Mouse (Mus musculus) liver, embryonic 14.5 days (tissue): ENCODE data around the gene Crebrf. TPM values are rescaled to one million over a fixed set of nuclear protein-coding genes. Genes with fewer than 3 reads are reported as not detected.

ENCODE experiments used
- ATAC-seq: fragments of 200-750 bp; cut with Nextera tagmentation; 2 replicates; pipeline ENCODE4 v1.8.0; 2017; ENCODE audit warnings: moderate number of reproducible peaks, mild to moderate bottlenecking, moderate library complexity; ENCODE audit not compliant: insufficient read depth
- DNase-seq, 3 experiments: peaks; one replicate each; pipeline ENCODE4 v3.0.0-alpha.2; 2012 to 2013; ENCODE audit warnings: low read depth in 3 of 3, low spot score in 3 of 3
- H3K27ac ChIP-seq: fragments of 300-500 bp; sonication (generic); 2 replicates; pipeline ENCODE4 v1.5.1; 2014; ENCODE audit warnings: moderate library complexity, mild to moderate bottlenecking, control low read depth, inconsistent platforms
- H3K27me3 ChIP-seq: fragments of 300-500 bp; sonication (generic); 2 replicates; pipeline ENCODE4 v1.6.1; 2014; ENCODE audit warnings: mild to moderate bottlenecking, low read length, moderate library complexity; ENCODE audit not compliant: control insufficient read depth, insufficient read depth
- H3K36me3 ChIP-seq: fragments of 300-500 bp; sonication (generic); replicated peaks from 2 replicates; pipeline ENCODE4 v1.6.1; 2014; ENCODE audit warnings: low read depth; ENCODE audit not compliant: control insufficient read depth, insufficient read depth
- H3K4me1 ChIP-seq, 2 experiments: fragments of 200-500 bp in 1 of 2; fragments of 300-500 bp in 1 of 2; sonication (generic) in 1 of 2; replicated peaks; 2 replicates each; pipeline ENCODE4 v1.6.1; 2012 to 2014; ENCODE audit warnings: antibody characterized with exemption in 1 of 2, inconsistent platforms in 1 of 2, low read length in 1 of 2; ENCODE audit not compliant: control insufficient read depth in 2 of 2, insufficient read depth in 2 of 2
- H3K4me2 ChIP-seq: fragments of 300-500 bp; sonication (generic); 2 replicates; pipeline ENCODE4 v1.6.1; 2014; ENCODE audit warnings: low read depth, mild to moderate bottlenecking, control low read depth, moderate library complexity
- H3K4me3 ChIP-seq, 2 experiments: fragments of 200-500 bp in 1 of 2; fragments of 300-500 bp in 1 of 2; sonication (generic) in 1 of 2; 2 replicates each; pipeline ENCODE4 v1.5.1; 2012 to 2014; ENCODE audit warnings: low read depth in 2 of 2, low read length in 2 of 2, mild to moderate bottlenecking in 2 of 2, control low read depth in 1 of 2, inconsistent platforms in 1 of 2, moderate library complexity in 1 of 2; ENCODE audit not compliant: insufficient read depth in 1 of 2
- H3K9ac ChIP-seq: fragments of 300-500 bp; sonication (generic); replicated peaks from 2 replicates; pipeline ENCODE4 v1.6.1; 2014; ENCODE audit warnings: mild to moderate bottlenecking, control low read depth, moderate library complexity
- H3K9me3 ChIP-seq: fragments of 300-500 bp; sonication (generic); 2 replicates; pipeline ENCODE4 v1.6.1; 2016; ENCODE audit warnings: low read length, mixed read lengths; ENCODE audit not compliant: control insufficient read depth
- CTCF ChIP-seq: IDR thresholded peaks from 2 replicates; pipeline ENCODE4 v1.5.1; 2016; ENCODE audit warnings: antibody characterized with exemption, low read depth, control low read depth
- EP300 ChIP-seq: IDR thresholded peaks from 2 replicates; pipeline ENCODE4 v1.6.1; 2016; ENCODE audit warnings: antibody characterized with exemption, low read depth
- WGBS: fragments of 180-500 bp; shearing (Covaris S2); extraction: QIAGEN DNeasy Blood & Tissue Kit; methylation state at CpG from one replicate; pipeline ENCODE4 v1.1.7; 2014; ENCODE audit not compliant: insufficient replicate concordance; 5-methylcytosine and 5-hydroxymethylcytosine counted together
- polyA plus RNA-seq, 2 experiments: library from polyadenylated mRNA; depleted of rRNA in 1 of 2; stranded (reverse) in 1 of 2; unstranded in 1 of 2; fragments of >200 nt; fragmentation: Nextera tagmentation in 1 of 2; extraction: Ambion mirVana in 1 of 2; gene quantifications; 2 replicates each; pipeline versions ENCODE4 v1.2.1 to v1.2.3; 2012 to 2014

The Crebrf gene
- polyA plus RNA-seq, 2 experiments, result 1.3 to 2.8 TPM

DNA sequence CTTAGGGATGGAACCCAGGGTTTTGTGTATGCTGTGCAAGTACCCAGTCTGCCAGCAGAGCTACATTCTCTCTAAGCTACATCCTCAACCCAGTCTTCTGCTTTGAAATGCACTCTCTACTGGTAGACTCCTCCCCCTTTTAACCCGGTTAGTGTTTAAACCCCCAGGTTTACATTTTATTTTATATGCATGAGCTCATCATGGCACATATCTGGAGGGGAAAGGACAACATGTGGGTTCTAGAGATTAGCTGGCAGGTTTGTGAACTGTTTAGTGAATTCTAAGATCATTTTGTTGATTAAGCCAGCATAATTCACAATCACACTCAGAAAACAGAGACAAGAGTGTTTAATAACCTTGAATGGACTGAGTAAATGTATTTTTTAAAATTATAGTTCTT lies 9.3 kb downstream of the Crebrf start:
- peak; percentile 45; the same call in 1 of the 2 replicates for ATAC-seq
- H3K27me3 ChIP-seq, result no peaks in the 10 kb centered on the region
- DNase-seq, result peak in 1 of 3 experiments; percentile 33
- no peak overlapping the region for H3K4me3 ChIP-seq
- H3K9me3 ChIP-seq, result no peaks in the 10 kb centered on the region
- peak; percentile 66; the same call in 1 of the 2 replicates for TF ChIP-seq EP300
- no peak for TF ChIP-seq CTCF
- no peaks in the 10 kb centered on the region for H3K36me3 ChIP-seq
- no peak overlapping the region for H3K27ac ChIP-seq
- no peak overlapping the region for H3K9ac ChIP-seq
- peak overlapping the region; percentile 8; the same call in 1 of the 2 replicates for H3K4me2 ChIP-seq
- 13% methylated on average over 1 of the region's 1 CpGs for WGBS
- peaks cover 30 to 32% of the 10 kb centered on the region in 2 experiments for H3K4me1 ChIP-seq

DNA sequence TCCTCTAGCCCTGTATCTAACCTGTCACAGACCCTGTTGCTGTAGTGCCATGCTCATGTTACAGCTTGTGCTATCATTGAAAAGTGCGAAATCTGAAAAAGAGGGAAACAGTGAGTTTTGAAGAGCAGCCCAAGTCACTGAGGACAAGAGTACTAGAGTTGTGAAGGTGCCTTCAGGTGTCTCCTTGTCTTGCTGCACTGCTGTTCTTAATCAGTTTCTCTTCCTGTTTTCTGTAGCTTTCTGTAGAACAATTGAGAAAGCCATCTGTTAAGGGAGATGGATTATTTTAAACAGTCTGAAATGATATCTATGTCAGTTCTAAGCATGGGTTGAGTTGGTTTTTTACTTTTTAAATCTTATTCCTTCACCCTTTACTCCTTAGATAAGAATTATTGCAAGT lies 11.2 kb downstream of the Crebrf start:
- Histone ChIP-seq H3K4me2 (no peak overlapping the region), H3K27me3 (no peaks in the 10 kb centered on the region), H3K9me3 (no peaks in the 10 kb centered on the region), H3K36me3 (no peaks in the 10 kb centered on the region), H3K4me3 (no peak overlapping the region), H3K9ac (no peak overlapping the region), H3K27ac (no peak overlapping the region), H3K4me1 (peaks cover 21 to 22% of the 10 kb centered on the region in 2 experiments)
- no peak for TF ChIP-seq EP300
- no peak for TF ChIP-seq CTCF
- no peak for ATAC-seq
- 55% methylated on average over 1 of the region's 1 CpGs for WGBS
- no peak for DNase-seq

DNA sequence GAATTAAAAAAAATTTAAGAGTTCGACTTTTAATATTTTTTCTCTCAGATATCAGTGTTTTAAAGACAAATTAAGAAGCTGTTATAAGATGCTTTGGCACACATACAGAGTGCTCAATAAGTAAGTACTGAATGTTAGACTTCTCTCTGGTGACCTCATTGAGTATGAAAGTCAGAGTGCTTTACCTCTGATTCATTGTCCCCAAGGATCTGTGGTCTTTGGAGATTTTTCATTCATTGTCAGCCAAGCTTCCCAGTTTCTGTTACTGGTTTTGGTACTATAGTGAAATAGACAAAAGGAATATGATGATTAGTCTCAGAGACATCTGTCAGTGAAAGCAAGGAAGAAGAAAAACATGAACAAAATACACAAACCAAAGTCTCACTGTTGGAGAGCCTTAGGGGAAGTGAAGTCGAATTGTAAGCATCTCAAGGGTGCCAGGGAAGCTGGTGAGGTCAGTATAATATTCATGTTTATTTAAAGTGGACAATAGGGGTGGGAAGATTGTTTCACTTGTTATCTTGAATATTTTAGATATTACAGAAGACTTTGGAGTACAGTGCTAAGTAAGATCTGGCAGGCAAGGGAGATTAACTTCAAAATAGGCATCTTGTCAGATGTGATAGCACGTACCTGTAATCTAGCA lies 11.8 kb downstream of the Crebrf start:
- Histone ChIP-seq H3K4me1 (peaks cover 15 to 19% of the 10 kb centered on the region in 2 experiments), H3K4me3 (no peak overlapping the region), H3K27ac (no peak overlapping the region), H3K4me2 (no peak overlapping the region), H3K9me3 (no peaks in the 10 kb centered on the region), H3K27me3 (no peaks in the 10 kb centered on the region), H3K9ac (no peak overlapping the region), H3K36me3 (no peaks in the 10 kb centered on the region)
- WGBS, result 52% methylated on average over 3 of the region's 3 CpGs
- DNase-seq (no peak), ATAC-seq (no peak)
- TF ChIP-seq CTCF, result no peak
- TF ChIP-seq EP300, result no peak

DNA sequence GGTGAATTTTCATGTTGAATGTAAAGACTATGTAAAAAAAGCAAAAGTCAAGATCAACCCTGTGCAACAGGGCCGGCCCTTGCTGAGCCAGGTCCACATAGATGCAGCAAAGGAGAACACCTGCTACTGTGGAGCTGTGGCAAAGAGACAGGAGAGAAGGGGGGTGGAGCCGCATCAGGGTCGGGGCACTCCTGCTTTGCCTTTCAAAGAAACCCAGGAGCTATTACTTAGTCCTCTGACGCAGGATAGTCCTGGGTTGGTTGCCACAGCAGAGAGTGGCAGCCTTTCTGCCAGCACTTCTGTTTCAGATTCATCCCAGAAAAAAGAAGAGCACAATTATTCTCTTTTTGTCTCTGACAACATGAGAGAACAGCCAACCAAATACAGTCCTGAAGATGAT lies 27.1 kb downstream of the Crebrf start:
- Histone ChIP-seq H3K4me2 (no peak overlapping the region), H3K9me3 (no peaks in the 10 kb centered on the region), H3K9ac (no peak overlapping the region), H3K36me3 (no peaks in the 10 kb centered on the region), H3K27me3 (no peaks in the 10 kb centered on the region), H3K27ac (no peak overlapping the region), H3K4me1 (no peaks in the 10 kb centered on the region), H3K4me3 (no peak overlapping the region)
- DNase-seq (no peak), ATAC-seq (no peak)
- TF ChIP-seq CTCF (no peak), EP300 (no peak)
- 63% methylated on average over 4 of the region's 4 CpGs for WGBS

DNA sequence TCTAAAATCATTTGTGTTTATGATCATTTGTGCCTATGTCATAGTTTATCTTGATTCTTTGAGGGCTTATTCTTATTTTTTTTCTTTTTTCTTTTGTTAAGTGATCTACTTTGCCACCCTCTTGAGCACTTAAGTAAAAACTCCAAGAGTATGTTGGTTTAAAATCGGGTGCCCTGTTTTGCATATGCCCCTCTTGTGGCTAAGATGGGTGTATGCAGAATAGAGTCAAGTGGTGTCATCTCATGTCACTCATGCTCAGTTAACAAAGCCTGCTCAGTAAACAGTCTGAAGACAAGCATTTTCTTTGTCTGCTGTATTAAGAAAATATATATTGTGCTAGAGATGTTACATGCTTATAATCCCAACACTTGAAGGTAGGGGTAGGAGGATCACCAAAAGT lies 27.8 kb downstream of the Crebrf start:
- H3K4me3 ChIP-seq, result no peak overlapping the region
- 52% methylated on average over 1 of the region's 1 CpGs for WGBS
- no peaks in the 10 kb centered on the region for H3K27me3 ChIP-seq
- no peak overlapping the region for H3K4me2 ChIP-seq
- TF ChIP-seq EP300 (no peak), CTCF (no peak)
- ATAC-seq, result no peak
- no peak overlapping the region for H3K27ac ChIP-seq
- H3K36me3 ChIP-seq, result no peaks in the 10 kb centered on the region
- no peak for DNase-seq
- no peak overlapping the region for H3K9ac ChIP-seq
- H3K4me1 ChIP-seq, result no peaks in the 10 kb centered on the region
- H3K9me3 ChIP-seq, result no peaks in the 10 kb centered on the region
